In genomic region chr13:35726025-35726424, GRCm38 (mm10) we compare ENCODE assay signal across 28 mouse cellular contexts.
"Had no signal": no experiment of that assay in that cellular context is flagged by ENCODE, and none has a peak within 500 bp of the region (broad histone marks: within the 10 kb centered on the region; RNA-seq: fewer than 3 reads in every experiment).

No protein-coding gene starts in this region.

- H3K27me3 ChIP-seq: embryonic facial prominence, embryonic 12.5 days; embryonic facial prominence, embryonic 13.5 days; embryonic facial prominence, embryonic 15.5 days; forebrain, embryonic 12.5 days; forebrain, embryonic 13.5 days; forebrain, embryonic 15.5 days had no signal

- H3K4me1 ChIP-seq: embryonic facial prominence, embryonic 10.5 days; embryonic facial prominence, embryonic 12.5 days; embryonic facial prominence, embryonic 13.5 days; embryonic facial prominence, embryonic 15.5 days; forebrain, embryonic 10.5 days; forebrain, embryonic 12.5 days; forebrain, embryonic 13.5 days; forebrain, embryonic 15.5 days had no signal

- H3K36me3 ChIP-seq: embryonic facial prominence, embryonic 10.5 days; embryonic facial prominence, embryonic 12.5 days; embryonic facial prominence, embryonic 13.5 days; embryonic facial prominence, embryonic 15.5 days; forebrain, embryonic 10.5 days; forebrain, embryonic 12.5 days; forebrain, embryonic 15.5 days had no signal

- H3K27ac ChIP-seq: embryonic facial prominence, embryonic 10.5 days; embryonic facial prominence, embryonic 12.5 days; embryonic facial prominence, embryonic 13.5 days; embryonic facial prominence, embryonic 15.5 days; forebrain, embryonic 10.5 days; forebrain, embryonic 12.5 days; forebrain, embryonic 13.5 days; forebrain, embryonic 15.5 days; gastrocnemius, adult 2 months had no signal

- DNase-seq: cerebellum, adult 18-20 months; cerebellum, adult 2 months; cerebellum, adult 8-10 months; cerebellum, adult 9-10 months; cerebellum, adult 9-11 months; cerebellum, postnatal 10 days; cerebellum, postnatal 14 days; cerebellum, postnatal 25 days; cerebellum, postnatal 36 days; embryo, embryonic 11 days; forebrain, postnatal 0 days; gastrocnemius, adult 2 months; gastrocnemius, postnatal 10 days; gastrocnemius, postnatal 14 days; gastrocnemius, postnatal 25 days; gastrocnemius, postnatal 36 days; heart, adult 18-20 months had no signal

- H3K9me3 ChIP-seq: embryonic facial prominence, embryonic 10.5 days; embryonic facial prominence, embryonic 12.5 days; embryonic facial prominence, embryonic 13.5 days; embryonic facial prominence, embryonic 15.5 days; forebrain, embryonic 10.5 days; forebrain, embryonic 12.5 days; forebrain, embryonic 13.5 days; forebrain, embryonic 15.5 days had no signal

- H3K4me2 ChIP-seq: embryonic facial prominence, embryonic 12.5 days; embryonic facial prominence, embryonic 13.5 days; embryonic facial prominence, embryonic 15.5 days; forebrain, embryonic 12.5 days; forebrain, embryonic 13.5 days; forebrain, embryonic 15.5 days had no signal

- H3K9ac ChIP-seq: embryonic facial prominence, embryonic 12.5 days; embryonic facial prominence, embryonic 13.5 days; embryonic facial prominence, embryonic 15.5 days; forebrain, embryonic 12.5 days; forebrain, embryonic 13.5 days; forebrain, embryonic 15.5 days; forebrain, postnatal 0 days had no signal

- ATAC-seq: forebrain, embryonic 13.5 days; forebrain, embryonic 14.5 days; forebrain, embryonic 15.5 days; forebrain, embryonic 16.5 days; forebrain, postnatal 0 days had no signal

- H3K4me3 ChIP-seq: embryonic facial prominence, embryonic 10.5 days; embryonic facial prominence, embryonic 12.5 days; embryonic facial prominence, embryonic 13.5 days; embryonic facial prominence, embryonic 15.5 days; erythroblast, embryonic 14.5 days; forebrain, embryonic 10.5 days; forebrain, embryonic 12.5 days; forebrain, embryonic 13.5 days; forebrain, embryonic 15.5 days; gastrocnemius, adult 2 months had no signal
